Mouse (Mus musculus) cerebellum, adult 2 months (tissue): ENCODE data around the gene Kcnq2.

ENCODE experiments used
- CTCF ChIP-seq: fragments of 200-500 bp; IDR thresholded peaks from 2 replicates; pipeline ENCODE4 v1.5.1; 2011; ENCODE audit warnings: low read depth, mild to moderate bottlenecking, control low read depth, low read length, moderate library complexity, borderline replicate concordance; ENCODE audit not compliant: insufficient read depth
- POLR2A ChIP-seq: fragments of 200-500 bp; IDR thresholded peaks from 2 replicates; pipeline ENCODE4 v1.6.1; 2011; ENCODE audit warnings: low read length, control low read depth, borderline replicate concordance; ENCODE audit not compliant: insufficient read depth

DNA sequence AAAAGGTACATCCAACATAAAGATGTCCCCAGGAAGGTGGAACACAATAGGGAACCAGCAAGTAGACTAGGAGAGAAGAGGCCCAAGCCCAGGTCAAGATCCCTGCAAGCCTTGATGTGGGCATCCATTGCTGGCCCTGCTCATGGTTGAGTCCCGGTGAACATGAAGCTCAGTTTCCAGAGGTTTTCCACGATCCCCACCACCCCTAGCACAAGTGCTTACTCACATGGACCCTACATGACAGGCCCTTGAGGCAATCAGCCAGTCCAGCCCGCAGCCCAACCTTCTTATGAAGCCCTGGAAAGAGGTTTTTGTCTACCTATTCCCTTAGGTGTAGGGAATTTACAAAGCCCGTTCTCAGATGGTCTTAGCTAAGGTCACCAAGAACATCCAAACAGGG lies 22.1 kb upstream of the Kcnq2 start:
- TF ChIP-seq POLR2A (no peak), CTCF (no peak)
